Mouse (Mus musculus): ENCODE measurements around the gene Snx6. TPM values are rescaled to one million over a fixed set of nuclear protein-coding genes. Genes with fewer than 3 reads are reported as not detected.

The Snx6 gene
- total and polyA plus RNA-seq, 3 experiments: 67.3 to 155 (median 85.8) TPM

DNA sequence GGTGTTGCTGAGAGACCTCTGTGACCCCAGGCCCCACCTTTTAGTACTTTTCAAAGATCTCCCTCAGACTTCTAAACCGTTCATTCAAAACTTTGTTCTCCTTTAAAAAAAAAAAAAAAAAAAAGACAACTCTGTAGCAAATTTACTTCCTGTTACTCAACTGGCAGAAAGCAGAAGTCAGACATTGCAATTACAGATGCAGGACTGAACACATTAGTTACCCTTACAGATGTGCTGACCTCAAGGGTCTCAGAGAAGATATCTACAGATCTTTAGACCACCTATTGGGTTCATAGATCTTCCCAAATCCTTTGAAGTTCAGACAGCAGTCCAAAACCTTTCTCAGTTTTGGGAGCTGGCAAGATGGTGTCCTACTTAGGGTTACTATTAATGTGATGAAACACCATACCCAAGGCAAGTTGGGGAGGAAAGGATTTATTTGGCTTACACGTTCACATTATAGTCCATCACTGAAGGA is 25.2 kb upstream of the Snx6 start (continued):
- no peak for TF ChIP-seq POLR2A (IDR thresholded peaks at IDR 0.05; ENCODE audit: low read depth, low read length)

- Histone ChIP-seq H3K4me2 (ENCODE audit: insufficient read depth, low read depth, poor library complexity, severe bottlenecking) (no peak overlapping the region), H3K4me1 (ENCODE audit: control insufficient read depth in 1 of 2, insufficient read depth in 2 of 2) (peaks cover 7 to 27% of the 10 kb centered on the region in 2 experiments; a peak in 3 of 4 replicates), H3K9ac (ENCODE audit: insufficient read depth, low read depth) (no peak overlapping the region), H3K36me3 (replicated peaks in 1 of 2; ENCODE audit: control insufficient read depth in 1 of 2, insufficient read depth in 1 of 2, low read length in 1 of 2) (no peaks in the 10 kb centered on the region), H3K9me3 (replicated peaks; ENCODE audit: low read length) (no peaks in the 10 kb centered on the region), H3K27ac (ENCODE audit: insufficient read depth, low read depth) (no peak overlapping the region), H3K27me3 (replicated peaks) (no peaks in the 10 kb centered on the region), H3K79me2 (replicated peaks; ENCODE audit: control insufficient read depth, extremely low read depth, insufficient read depth, poor library complexity, severe bottlenecking) (no peaks in the 10 kb centered on the region), H3K4me3 (replicated peaks in 1 of 3; ENCODE audit: low read depth in 2 of 3, low read length in 2 of 3, poor library complexity in 1 of 3) (no peak overlapping the region)
- in situ Hi-C loops (cut with MboI; ENCODE audit: low pct_ligation_motif_present, low pct_unique_long_range_greater_than_20kb, low sequenced_read_pairs) (no loop called here), dilution Hi-C loops (cut with MboI; ENCODE audit: extremely low pct_ligation_motif_present, extremely low pct_unique_long_range_greater_than_20kb, low sequenced_read_pairs) (no loop called here)
- no peak for DNase-seq (ENCODE audit: extremely low read depth)
- TF ChIP-seq ELF1 (IDR thresholded peaks at IDR 0.05; ENCODE audit: low read depth, low read length): no peak
- no peak for TF ChIP-seq ZMIZ1 (IDR thresholded peaks at IDR 0.05; ENCODE audit: low read depth, low read length)
- no peak for TF ChIP-seq USF1 (IDR thresholded peaks at IDR 0.05; ENCODE audit: low read depth, low read length)
- no peak for TF ChIP-seq SIN3A (IDR thresholded peaks at IDR 0.05; ENCODE audit: low read length)
- TF ChIP-seq RAD21 (IDR thresholded peaks at IDR 0.05; ENCODE audit: low read depth, low read length): no peak
- no peak for TF ChIP-seq POLR2A (IDR thresholded peaks at IDR 0.05; ENCODE audit: low read depth, low read length)
- no peak for TF ChIP-seq MAZ (IDR thresholded peaks at IDR 0.05; ENCODE audit: low read depth, low read length)
- TF ChIP-seq IRF4 (IDR thresholded peaks at IDR 0.05; ENCODE audit: low read depth, low read length): no peak
- TF ChIP-seq NRF1 (IDR thresholded peaks at IDR 0.05; ENCODE audit: low read depth, low read length): no peak
- TF ChIP-seq EP300 (IDR thresholded peaks at IDR 0.05; ENCODE audit: low read length): no peak
- no peak for TF ChIP-seq UBTF (IDR thresholded peaks at IDR 0.05; ENCODE audit: low read depth, low read length)
- no peak for TF ChIP-seq RCOR1 (conservative IDR thresholded peaks at IDR 0.05; ENCODE audit: low read depth, low read length)
Measured at GRCm38 (mm10) chr12:54819181-54819935, 23.9 kb upstream of the Snx6 start.

GRCm38 (mm10) chr12:54810142-54810541 is 14.6 kb upstream of the Snx6 start:
- no peaks in the 10 kb centered on the region for H3K27me3 ChIP-seq (replicated peaks)
- dilution Hi-C loops (cut with MboI; ENCODE audit: extremely low pct_ligation_motif_present, extremely low pct_unique_long_range_greater_than_20kb, low sequenced_read_pairs) (no loop called here), in situ Hi-C loops (cut with MboI; ENCODE audit: low pct_ligation_motif_present, low pct_unique_long_range_greater_than_20kb, low sequenced_read_pairs) (no loop called here)
- no peak overlapping the region for H3K4me2 ChIP-seq (ENCODE audit: insufficient read depth, low read depth, poor library complexity, severe bottlenecking)
- no peaks in the 10 kb centered on the region for H3K36me3 ChIP-seq (replicated peaks in 1 of 2; ENCODE audit: control insufficient read depth in 1 of 2, insufficient read depth in 1 of 2, low read length in 1 of 2)
- H3K4me3 ChIP-seq (replicated peaks in 1 of 3; ENCODE audit: low read depth in 2 of 3, low read length in 2 of 3, poor library complexity in 1 of 3): no peak overlapping the region
- no peak for DNase-seq (ENCODE audit: extremely low read depth)
- no peaks in the 10 kb centered on the region for H3K79me2 ChIP-seq (replicated peaks; ENCODE audit: control insufficient read depth, extremely low read depth, insufficient read depth, poor library complexity, severe bottlenecking)
- TF ChIP-seq MXI1 (IDR thresholded peaks at IDR 0.05; ENCODE audit: low read depth, low read length) (no peak), ZKSCAN1 (IDR thresholded peaks at IDR 0.05; ENCODE audit: borderline replicate concordance, low read depth, low read length) (no peak), EP300 (IDR thresholded peaks at IDR 0.05; ENCODE audit: low read length) (no peak), BHLHE40 (IDR thresholded peaks at IDR 0.05; ENCODE audit: low read depth, low read length) (no peak), E2F4 (IDR thresholded peaks at IDR 0.05; ENCODE audit: insufficient replicate concordance, low read depth, low read length) (no peak), ETS1 (conservative IDR thresholded peaks at IDR 0.05; ENCODE audit: low read depth, low read length) (no peak), HCFC1 (IDR thresholded peaks at IDR 0.05; ENCODE audit: low read depth, low read length) (no peak), POLR2A (IDR thresholded peaks at IDR 0.05; ENCODE audit: low read depth, low read length) (no peak), CTCF (conservative IDR thresholded peaks at IDR 0.05 in 1 of 2, IDR thresholded peaks at IDR 0.05 in 1 of 2; ENCODE audit: low read depth in 2 of 2, low read length in 2 of 2) (no peak), MAX (IDR thresholded peaks at IDR 0.05; ENCODE audit: low read length) (no peak), ZNF384 (IDR thresholded peaks at IDR 0.05; ENCODE audit: low read depth, low read length) (no peak), IRF4 (IDR thresholded peaks at IDR 0.05; ENCODE audit: low read depth, low read length) (no peak), MAFK (IDR thresholded peaks at IDR 0.05; ENCODE audit: insufficient replicate concordance, low read length) (no peak), UBTF (IDR thresholded peaks at IDR 0.05; ENCODE audit: low read depth, low read length) (no peak), TCF12 (IDR thresholded peaks at IDR 0.05; ENCODE audit: low read depth, low read length) (no peak)
- no peak overlapping the region for H3K9ac ChIP-seq (ENCODE audit: insufficient read depth, low read depth)
- no peak overlapping the region for H3K27ac ChIP-seq (ENCODE audit: insufficient read depth, low read depth)
- peaks cover 2 to 10% of the 10 kb centered on the region in 2 experiments; a peak in 2 of 4 replicates for H3K4me1 ChIP-seq (ENCODE audit: control insufficient read depth in 1 of 2, insufficient read depth in 2 of 2)
- no peaks in the 10 kb centered on the region for H3K9me3 ChIP-seq (replicated peaks; ENCODE audit: low read length)
